Mouse (Mus musculus): Measurements from ENCODE around the gene Gtf2h5. TPM values are rescaled to one million over a fixed set of nuclear protein-coding genes. Genes with fewer than 3 reads are reported as not detected.

Gene Gtf2h5
- total RNA-seq, 2 experiments from 2014 or later: 103 to 106 TPM

DNA sequence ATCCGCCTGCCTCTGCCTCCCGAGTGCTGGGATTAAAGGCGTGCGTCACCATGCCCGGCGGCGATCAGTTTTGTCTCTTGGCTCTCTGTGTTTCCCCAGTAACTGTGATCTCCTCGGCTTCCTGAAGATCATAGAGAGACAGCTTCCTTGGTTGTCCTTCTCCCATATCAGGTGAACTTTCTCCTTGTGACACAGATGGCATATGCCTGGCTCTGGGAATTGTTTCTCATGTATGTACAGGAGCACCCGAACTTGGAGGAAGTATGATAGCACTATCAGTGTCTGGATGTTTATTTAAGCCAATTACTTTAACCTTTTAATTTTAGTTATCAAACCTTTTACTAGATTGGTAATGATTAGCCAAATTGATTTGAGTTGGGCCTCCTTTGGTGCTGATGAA, 35.5 kb downstream of the Gtf2h5 start:
- no peak for TF ChIP-seq CTCF (IDR thresholded peaks at IDR 0.05)
- intact Hi-C loops (cut with DNase I): no loop called here
- Histone ChIP-seq H3K27ac (no peak overlapping the region), H3K4me3 (no peak overlapping the region)
- no peak for DNase-seq (ENCODE audit: extremely low spot score in 1 of 2, low spot score in 2 of 2)

DNA sequence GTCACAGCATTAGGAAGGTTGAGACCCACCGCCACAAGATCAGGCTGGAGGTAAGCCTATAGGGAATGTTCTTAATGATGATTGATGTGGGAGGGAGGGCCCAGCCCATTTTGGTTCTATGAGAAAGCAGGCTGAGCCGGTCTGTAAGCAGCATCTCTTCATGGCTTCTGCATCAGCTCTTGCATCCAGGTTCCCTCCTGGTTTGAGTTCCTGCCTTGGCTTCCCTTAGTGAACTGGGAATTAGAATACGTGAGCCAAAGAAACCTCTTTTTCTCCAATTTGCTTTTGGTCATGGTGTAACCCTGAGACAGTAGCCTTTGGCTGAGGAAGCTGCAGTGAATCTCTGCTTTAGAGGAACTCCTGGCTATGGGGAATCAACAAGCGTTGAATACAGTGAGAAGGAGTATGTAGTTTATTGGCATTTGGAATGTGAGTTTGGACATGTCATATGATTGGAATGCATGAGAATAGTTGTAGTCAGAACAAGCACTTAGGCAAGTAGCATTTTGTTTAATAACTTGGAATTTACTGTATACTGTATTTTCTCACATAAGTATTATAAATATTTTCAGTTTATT, 37.7 kb downstream of the Gtf2h5 start:
- Histone ChIP-seq H3K4me3 (no peak overlapping the region), H3K27ac (no peak overlapping the region)
- no peak for DNase-seq (ENCODE audit: extremely low spot score in 1 of 2, low spot score in 2 of 2)
- intact Hi-C loops (cut with DNase I): no loop called here
- TF ChIP-seq CTCF (IDR thresholded peaks at IDR 0.05): no peak

DNA sequence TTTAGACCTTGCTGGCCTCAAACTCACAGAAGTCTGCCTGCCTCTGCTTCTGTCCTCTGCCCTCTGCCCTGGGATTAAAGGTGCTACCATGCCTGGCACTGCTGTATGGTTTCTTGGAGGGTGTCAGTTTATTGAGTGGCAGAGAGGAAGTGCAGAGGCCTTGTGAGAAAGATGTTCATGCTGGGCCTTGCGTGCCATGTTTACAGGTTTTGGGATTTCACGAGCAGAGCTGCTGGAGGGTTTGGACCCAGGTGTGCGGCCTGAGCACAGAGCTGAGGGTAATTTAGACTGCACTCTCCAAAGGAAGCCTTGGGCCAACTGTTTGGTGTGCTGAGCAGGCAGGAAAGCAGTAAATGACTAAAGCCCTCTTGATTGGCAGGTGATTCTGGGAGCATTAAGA, 38.3 kb downstream of the Gtf2h5 start:
- intact Hi-C loops (cut with DNase I): no loop called here
- TF ChIP-seq CTCF (IDR thresholded peaks at IDR 0.05): no peak
- Histone ChIP-seq H3K4me3 (no peak overlapping the region), H3K27ac (no peak overlapping the region)
- no peak for DNase-seq (ENCODE audit: extremely low spot score in 1 of 2, low spot score in 2 of 2)

DNA sequence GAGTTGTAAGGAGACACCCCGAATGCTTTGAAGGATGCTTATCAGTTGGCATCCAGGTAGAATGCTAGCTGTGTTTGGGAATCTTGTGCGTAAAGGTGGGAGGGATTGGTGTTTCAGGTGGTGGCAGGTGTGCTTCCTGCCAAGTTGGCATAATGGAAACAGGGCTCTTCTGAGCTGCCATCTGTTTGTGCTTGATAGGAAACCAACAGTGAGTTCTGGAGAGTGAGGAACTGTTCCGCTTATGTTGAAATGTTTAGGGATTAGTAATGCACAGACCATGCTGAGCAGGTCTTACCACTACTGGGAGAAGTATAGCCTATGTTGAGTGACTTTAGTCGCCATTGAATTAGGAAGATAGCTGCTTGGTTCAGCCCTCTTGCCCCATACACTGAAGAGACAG, 39.3 kb downstream of the Gtf2h5 start:
- intact Hi-C loops (cut with DNase I): no loop called here
- DNase-seq (ENCODE audit: extremely low spot score in 1 of 2, low spot score in 2 of 2): no peak

DNA sequence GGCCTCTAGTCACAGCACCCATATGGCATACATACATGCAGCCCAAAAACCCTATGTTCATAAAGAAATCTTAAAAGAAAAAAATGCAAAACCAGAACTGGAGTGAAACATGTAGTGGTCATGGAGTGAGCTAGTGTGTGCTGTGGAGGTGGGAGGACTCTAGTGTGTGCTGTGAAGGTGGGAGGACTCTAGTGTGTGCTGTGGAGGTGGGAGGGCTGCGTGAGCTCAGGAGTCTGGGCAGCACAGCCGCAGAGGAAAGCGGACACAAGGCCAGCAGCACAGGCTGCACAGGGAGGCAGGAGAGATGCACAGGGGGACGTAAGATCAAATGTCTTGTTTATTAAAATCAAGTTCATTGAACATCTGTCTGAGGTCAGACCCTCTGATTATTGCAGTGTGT, 44.2 kb downstream of the Gtf2h5 start:
- Histone ChIP-seq H3K27ac (no peak overlapping the region), H3K4me3 (no peak overlapping the region)
- intact Hi-C loops (cut with DNase I): no loop called here
- no peak for DNase-seq (ENCODE audit: extremely low spot score in 1 of 2, low spot score in 2 of 2)
- TF ChIP-seq CTCF (IDR thresholded peaks at IDR 0.05): no peak

More for the DNA sequence above, 39.3 kb downstream of the Gtf2h5 start:
- no peak overlapping the region for H3K27ac ChIP-seq
- no peak for TF ChIP-seq CTCF (IDR thresholded peaks at IDR 0.05)
- H3K4me3 ChIP-seq: no peak overlapping the region

DNA sequence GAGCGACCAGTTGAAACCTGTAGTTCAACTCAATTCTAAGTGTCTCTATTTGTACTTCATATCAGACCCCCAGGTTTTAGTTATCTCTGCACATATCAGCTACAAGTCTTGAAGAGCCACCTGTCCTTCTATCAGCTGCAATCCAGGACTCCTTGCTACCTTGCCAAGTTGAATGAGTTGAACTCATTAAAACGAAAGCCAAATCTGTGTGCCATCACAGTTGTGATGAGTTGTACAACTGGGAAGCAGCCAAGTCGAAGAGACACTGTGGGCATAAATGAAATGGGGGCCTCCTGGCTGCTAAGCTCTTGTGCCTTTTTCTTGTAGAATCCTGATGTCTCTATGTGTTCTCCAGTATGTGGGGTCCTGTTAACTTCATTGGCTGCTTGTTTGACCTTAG, 45.9 kb downstream of the Gtf2h5 start:
- Histone ChIP-seq H3K4me3 (no peak overlapping the region), H3K27ac (no peak overlapping the region)
- no peak for TF ChIP-seq CTCF (IDR thresholded peaks at IDR 0.05)
- no peak for DNase-seq (ENCODE audit: extremely low spot score in 1 of 2, low spot score in 2 of 2)
- intact Hi-C loops (cut with DNase I): no loop called here

DNA sequence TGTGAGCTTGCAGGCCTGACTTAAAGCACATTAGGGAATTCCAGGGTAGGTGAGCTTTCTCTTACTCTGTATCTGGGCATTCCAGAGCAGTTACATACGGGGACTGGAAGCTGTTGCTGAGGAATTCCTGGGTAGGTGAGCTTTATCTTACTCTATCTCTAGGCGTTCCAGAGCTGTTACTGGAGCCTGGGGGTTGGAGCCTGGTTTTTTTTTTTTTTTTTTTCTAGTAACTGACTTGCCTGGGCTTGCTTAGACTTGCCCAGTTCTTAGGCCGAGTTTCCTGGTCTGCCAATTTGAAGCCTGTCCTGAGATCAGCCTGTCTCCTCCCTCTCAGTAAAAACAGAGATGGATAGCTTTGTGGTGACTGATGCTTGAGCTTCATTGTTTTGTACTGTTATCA, 48.5 kb downstream of the Gtf2h5 start:
- intact Hi-C loops (cut with DNase I): no loop called here
- H3K27ac ChIP-seq: no peak overlapping the region

DNA sequence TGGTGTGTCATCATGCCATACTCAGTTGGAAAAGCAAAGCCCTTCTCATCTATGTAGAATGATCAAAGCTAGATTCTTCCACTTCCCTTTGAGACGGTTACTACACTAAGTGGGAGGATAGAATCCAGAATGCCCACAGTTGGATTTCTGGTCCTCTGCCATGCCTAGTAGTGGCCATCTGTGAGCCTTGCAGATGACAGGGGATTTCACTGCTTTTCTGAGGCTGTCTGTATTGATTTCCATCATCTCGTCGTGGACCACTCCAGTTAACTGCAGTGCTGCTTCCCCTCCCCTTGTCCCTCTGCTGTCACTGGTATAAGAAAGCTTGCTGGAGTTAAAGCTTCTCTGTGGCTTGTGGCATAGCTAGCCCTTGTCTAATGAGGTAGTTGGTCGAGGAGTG, 49.8 kb downstream of the Gtf2h5 start:
- no peak overlapping the region for H3K27ac ChIP-seq
- no peak overlapping the region for H3K4me3 ChIP-seq
- intact Hi-C loops (cut with DNase I): no loop called here
- TF ChIP-seq CTCF (IDR thresholded peaks at IDR 0.05): no peak
- no peak for DNase-seq (ENCODE audit: extremely low spot score in 1 of 2, low spot score in 2 of 2)

More for the DNA sequence above, 48.5 kb downstream of the Gtf2h5 start:
- no peak for DNase-seq (ENCODE audit: extremely low spot score in 1 of 2, low spot score in 2 of 2)
- TF ChIP-seq CTCF (IDR thresholded peaks at IDR 0.05): no peak
- no peak overlapping the region for H3K4me3 ChIP-seq

DNA sequence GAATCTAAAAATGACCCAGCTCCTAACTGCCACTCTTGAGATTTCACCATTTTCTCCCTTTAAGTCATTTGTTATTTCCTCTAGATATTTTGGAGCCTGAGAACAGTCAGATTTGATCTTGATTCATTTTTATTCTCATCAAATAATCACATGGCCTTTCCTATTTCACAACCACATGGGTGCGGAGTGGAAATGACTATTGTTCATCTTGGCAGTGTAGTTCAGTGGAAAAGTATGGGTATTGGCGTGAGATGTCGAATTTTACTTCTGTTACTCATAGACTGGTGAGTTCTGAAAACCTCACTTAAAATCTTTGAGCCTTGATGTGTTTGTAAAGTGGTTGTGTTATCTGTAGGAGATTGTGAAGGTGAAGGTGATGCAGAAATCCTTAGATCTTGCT, 51.5 kb downstream of the Gtf2h5 start:
- DNase-seq (ENCODE audit: extremely low spot score in 1 of 2, low spot score in 2 of 2): no peak
- Histone ChIP-seq H3K4me3 (no peak overlapping the region), H3K27ac (no peak overlapping the region)
- intact Hi-C loops (cut with DNase I): no loop called here
- TF ChIP-seq CTCF (IDR thresholded peaks at IDR 0.05): no peak

Small RNA genes lying within 50 kb of the gene (microRNA-seq; reads per million reads assigned to microRNA genes)
- 0 reads per million in 2 experiments for gene Gm22774

Other genes with a start within 250 kb of the Gtf2h5 start
- 10 to 100 TPM; 14.7 to 16.6 TPM for gene Snx9, start 238.5 kb upstream of the Gtf2h5 start, total RNA-seq (2021)
- 100 to 1,000 TPM; 130 to 132 TPM for gene Synj2, start 138.5 kb upstream of the Gtf2h5 start, total RNA-seq (2021)
- gene Serac1, start within 50 bp of the Gtf2h5 start, total RNA-seq (2021): 10 to 100 TPM; 17.5 to 17.7 TPM
- gene Tulp4, start 26.7 kb downstream of the Gtf2h5 start, total RNA-seq (2021): 100 to 1,000 TPM; 342 to 345 TPM
- 10 to 100 TPM; 62.8 to 63.6 TPM for gene Tmem181a, start 177.1 kb downstream of the Gtf2h5 start, total RNA-seq (2021)
- gene Dynlt1a, start 237.7 kb downstream of the Gtf2h5 start, total RNA-seq (2021): 10 to 100 TPM; 12.2 to 17.0 TPM

All from left cerebral cortex, adult 2 months (tissue).